In the genomic region with DNA sequence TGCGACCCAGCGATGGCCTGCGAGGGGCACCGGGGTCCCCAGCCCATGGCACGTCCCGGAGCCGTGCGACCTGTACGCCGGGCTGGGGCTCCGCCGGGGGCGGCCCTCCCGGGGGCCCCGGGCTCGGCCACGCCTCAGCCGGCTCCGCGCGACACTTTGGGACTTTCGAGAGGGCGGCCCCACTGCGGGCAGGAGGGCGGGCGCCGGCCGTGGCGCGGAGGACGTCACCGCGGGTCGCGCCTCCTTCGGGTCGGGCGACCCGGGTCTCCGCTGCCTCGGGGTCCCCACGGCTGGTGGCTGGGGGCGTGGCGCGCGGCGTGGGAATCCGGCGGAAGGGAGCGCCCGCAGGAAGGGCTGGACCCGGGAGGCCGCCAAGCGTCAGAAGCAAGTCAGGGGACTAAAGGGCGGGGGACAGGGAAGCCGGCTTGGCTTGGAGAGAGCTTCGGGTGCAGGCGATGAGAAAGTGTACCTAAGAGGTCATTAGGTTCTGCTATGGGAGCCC, we compare ENCODE assay signal across 9 mouse cellular contexts.
DNase-seq lines count a peak whose midpoint lies in the region; ATAC-seq lines count a peak whose summit lies in the region.
"Had no signal": no experiment of that assay in that cellular context is flagged by ENCODE, and none has a peak within 500 bp of the region (broad histone marks: within the 10 kb centered on the region; RNA-seq: fewer than 3 reads in every experiment).

No protein-coding gene starts in this region.

- H3K27ac ChIP-seq in forebrain, embryonic 13.5 days = no peak overlapping the region
- no peak overlapping the region for H3K27ac ChIP-seq in liver, embryonic 15.5 days (replicated peaks)
- H3K27ac ChIP-seq: macrophage had no signal

- under 1% methylated on average over 58 of the region's 58 CpGs for WGBS in forebrain, embryonic 13.5 days
- WGBS in liver, embryonic 15.5 days (ENCODE audit: insufficient replicate concordance) = 1% methylated on average over 53 of the region's 58 CpGs

- no peaks in the 10 kb centered on the region for H3K36me3 ChIP-seq in forebrain, embryonic 13.5 days (ENCODE audit: poor library complexity, severe bottlenecking)
- H3K36me3 ChIP-seq in liver, embryonic 15.5 days (replicated peaks) = no peaks in the 10 kb centered on the region

- peak overlapping the region; percentile 65 for H3K9ac ChIP-seq in forebrain, embryonic 13.5 days
- H3K9ac ChIP-seq in liver, embryonic 15.5 days = no peak overlapping the region

- peak overlapping the region; percentile 99 for H3K4me2 ChIP-seq in forebrain, embryonic 13.5 days
- peak overlapping the region; percentile 51 for H3K4me2 ChIP-seq in liver, embryonic 15.5 days

- ATAC-seq in forebrain, embryonic 13.5 days = peak; percentile 81
- no peak for ATAC-seq in liver, embryonic 15.5 days (ENCODE audit: insufficient read depth)
- no peak for ATAC-seq in activated CD4-positive, CD25-positive, alpha-beta regulatory T cell, adult 4 months
- ATAC-seq in inflammation-experienced regulatory T-cells, adult 6 months = no peak

- DNase-seq in adrenal gland, postnatal 10 days = peak; percentile 3
- no peak for DNase-seq in adrenal gland, adult 8-10 months
- peak; percentile 9 to 17 for DNase-seq in left cerebral cortex, adult 18-20 months (ENCODE audit: low spot score in 2 of 2)
- no peak for DNase-seq in left cerebral cortex, adult 11 months (ENCODE audit: low spot score)

- peaks cover 42% of the 10 kb centered on the region for H3K27me3 ChIP-seq in forebrain, embryonic 13.5 days
- H3K27me3 ChIP-seq in liver, embryonic 15.5 days = peaks cover 30% of the 10 kb centered on the region

- peak overlapping the region; percentile 67 for H3K4me3 ChIP-seq in forebrain, embryonic 13.5 days
- peak overlapping the region; percentile 32 for H3K4me3 ChIP-seq in liver, embryonic 15.5 days (replicated peaks)

- H3K4me1 ChIP-seq in forebrain, embryonic 13.5 days = peaks cover 10% of the 10 kb centered on the region; the same call in 1 of the 2 replicates
- no peaks in the 10 kb centered on the region for H3K4me1 ChIP-seq in liver, embryonic 15.5 days (replicated peaks)

- no peaks in the 10 kb centered on the region for H3K9me3 ChIP-seq in forebrain, embryonic 13.5 days (replicated peaks)
- H3K9me3 ChIP-seq in liver, embryonic 15.5 days (replicated peaks) = no peaks in the 10 kb centered on the region

Comparison
In these comparisons a context has a peak if more than half of its experiments do, and no peak if none do; other contexts are left out.
1. DNase-seq: peak in adrenal gland, postnatal 10 days (single experiment) and left cerebral cortex, adult 18-20 months (2 of 2); none in adrenal gland, adult 8-10 months (single experiment) and left cerebral cortex, adult 11 months (single experiment).